Mouse (Mus musculus): ENCODE results near the gene Nkx1-2. TPM values are rescaled to one million over a fixed set of nuclear protein-coding genes. Genes with fewer than 3 reads are reported as not detected.

Gene Nkx1-2
- polyA plus RNA-seq, 1 experiment, result not detected

DNA sequence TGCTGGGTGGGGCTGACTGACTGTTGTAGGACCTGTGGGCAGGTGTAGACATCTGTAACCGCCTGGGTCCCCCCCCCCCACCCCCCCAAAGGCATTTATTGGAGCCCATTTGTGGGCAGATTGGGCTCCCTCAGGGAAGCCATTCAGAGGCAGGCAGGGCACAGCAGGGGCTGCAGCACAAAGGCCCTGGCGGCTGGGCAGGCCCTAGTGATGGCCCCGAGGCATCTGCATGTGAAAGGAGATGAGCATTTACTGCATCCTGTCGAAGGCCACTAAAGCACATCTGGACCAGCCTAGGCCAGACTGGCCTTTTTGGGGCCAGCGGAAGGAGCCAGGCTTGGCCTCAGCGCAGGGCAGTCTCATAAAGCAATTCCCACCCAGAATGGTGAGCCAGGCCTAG lies 17.0 kb upstream of the Nkx1-2 start:
- TF ChIP-seq MYOD1 (IDR thresholded peaks at IDR 0.05; ENCODE audit: control insufficient read depth in 1 of 3, insufficient read length in 2 of 3, low read depth in 2 of 3), result no peak
- TF ChIP-seq TCF12 (IDR thresholded peaks at IDR 0.05; ENCODE audit: insufficient read depth, poor library complexity, severe bottlenecking), result no peak
- no peak for TF ChIP-seq USF1 (IDR thresholded peaks at IDR 0.05; ENCODE audit: low read depth)
- no peak for TF ChIP-seq MAX (IDR thresholded peaks at IDR 0.05; ENCODE audit: low read depth)
- TF ChIP-seq MYOG (IDR thresholded peaks at IDR 0.05; ENCODE audit: control insufficient read depth in 1 of 3, insufficient read depth in 1 of 3, insufficient read length in 2 of 3, low read depth in 2 of 3), result no peak
- TF ChIP-seq REST (IDR thresholded peaks at IDR 0.05; ENCODE audit: insufficient read depth, insufficient read length), result no peak
- Histone ChIP-seq H3K79me2 (ENCODE audit: control insufficient read depth, insufficient read depth) (no peaks in the 10 kb centered on the region), H3K4me3 (no peak overlapping the region), H3K36me3 (ENCODE audit: control insufficient read depth, insufficient read depth) (no peaks in the 10 kb centered on the region), H3K27me3 (ENCODE audit: control insufficient read depth, insufficient read depth, insufficient read length) (peaks cover 9% of the 10 kb centered on the region), H3ac (ENCODE audit: control insufficient read depth, insufficient read length) (no peak overlapping the region), H3K4me2 (ENCODE audit: low read depth) (no peak overlapping the region)

DNA sequence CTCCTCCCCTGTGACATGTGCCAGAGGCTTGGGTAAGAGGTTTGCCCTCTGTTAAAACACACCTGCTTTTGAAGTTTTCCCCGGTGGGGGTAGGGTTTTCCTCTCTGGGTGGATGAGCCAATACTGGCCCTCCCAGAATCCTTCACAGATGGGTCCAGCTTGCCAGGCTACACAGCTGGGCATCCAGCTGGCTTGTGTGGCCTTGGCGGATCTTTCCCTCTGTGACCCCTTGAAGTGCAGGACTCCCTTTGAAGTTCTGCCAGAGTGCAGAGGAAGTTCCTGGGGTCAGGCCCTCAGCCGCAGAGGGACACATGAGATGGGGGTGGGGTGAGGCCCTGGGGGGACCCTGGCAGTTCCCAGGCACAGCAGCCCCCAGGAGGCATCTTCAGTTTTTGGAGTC lies 15.9 kb upstream of the Nkx1-2 start:
- Histone ChIP-seq H3K36me3 (ENCODE audit: control insufficient read depth, insufficient read depth) (no peaks in the 10 kb centered on the region), H3K4me3 (no peak overlapping the region)
- TF ChIP-seq MYOD1 (IDR thresholded peaks at IDR 0.05; ENCODE audit: control insufficient read depth in 1 of 3, insufficient read length in 2 of 3, low read depth in 2 of 3), result no peak
- no peak for TF ChIP-seq E2F4 (IDR thresholded peaks at IDR 0.05; ENCODE audit: insufficient read depth)
- TF ChIP-seq POLR2A (IDR thresholded peaks at IDR 0.05; ENCODE audit: insufficient read length, low read depth), result no peak
- TF ChIP-seq REST (IDR thresholded peaks at IDR 0.05; ENCODE audit: insufficient read depth, insufficient read length), result no peak
- no peak for TF ChIP-seq TCF12 (IDR thresholded peaks at IDR 0.05; ENCODE audit: insufficient read depth, poor library complexity, severe bottlenecking)
- TF ChIP-seq MYOG (IDR thresholded peaks at IDR 0.05; ENCODE audit: control insufficient read depth in 1 of 3, insufficient read depth in 1 of 3, insufficient read length in 2 of 3, low read depth in 2 of 3), result no peak
- no peak for TF ChIP-seq SRF (IDR thresholded peaks at IDR 0.05; ENCODE audit: control insufficient read depth, insufficient read length, low read depth)
- TF ChIP-seq POLR2AphosphoS2 (IDR thresholded peaks at IDR 0.05; ENCODE audit: insufficient read length, low read depth), result no peak
- no peak for TF ChIP-seq USF1 (IDR thresholded peaks at IDR 0.05; ENCODE audit: low read depth)
- no peak for TF ChIP-seq TCF3 (IDR thresholded peaks at IDR 0.05; ENCODE audit: insufficient read length, low read depth)
- TF ChIP-seq MAX (IDR thresholded peaks at IDR 0.05; ENCODE audit: low read depth), result no peak
- TF ChIP-seq CEBPB (IDR thresholded peaks at IDR 0.05; ENCODE audit: insufficient read depth, poor library complexity, severe bottlenecking), result no peak

DNA sequence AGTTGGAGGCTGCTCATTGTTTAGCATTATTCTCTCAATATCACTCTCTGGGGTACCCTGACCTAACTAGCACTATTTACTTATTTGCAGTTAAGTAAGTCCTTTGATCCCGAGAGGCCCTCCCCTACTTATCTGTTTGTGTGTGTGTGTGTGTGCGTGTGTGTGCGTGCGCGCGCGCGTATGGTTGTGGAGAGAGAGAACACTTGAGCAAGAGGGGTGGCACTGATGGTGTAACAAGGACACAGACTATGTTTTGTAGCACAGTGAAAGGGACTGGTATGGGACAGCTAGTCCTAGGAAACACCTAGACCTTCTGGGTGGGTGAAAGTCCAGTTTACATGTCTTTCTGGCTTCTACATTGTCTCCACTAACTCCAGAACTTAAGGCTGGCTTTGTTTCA lies 12.1 kb upstream of the Nkx1-2 start:
- Histone ChIP-seq H3ac (ENCODE audit: control insufficient read depth, insufficient read length) (no peak overlapping the region), H3K4me3 (no peak overlapping the region), H3K36me3 (ENCODE audit: control insufficient read depth, insufficient read depth) (no peaks in the 10 kb centered on the region), H3K4me2 (ENCODE audit: low read depth) (no peak overlapping the region), H3K79me2 (ENCODE audit: control insufficient read depth, insufficient read depth) (no peaks in the 10 kb centered on the region), H3K27me3 (ENCODE audit: control insufficient read depth, insufficient read depth, insufficient read length) (no peaks in the 10 kb centered on the region)
- no peak for TF ChIP-seq USF1 (IDR thresholded peaks at IDR 0.05; ENCODE audit: low read depth)
- no peak for TF ChIP-seq MYOD1 (IDR thresholded peaks at IDR 0.05; ENCODE audit: control insufficient read depth in 1 of 3, insufficient read length in 2 of 3, low read depth in 2 of 3)
- TF ChIP-seq SRF (IDR thresholded peaks at IDR 0.05; ENCODE audit: control insufficient read depth, insufficient read length, low read depth), result no peak

More for the DNA sequence above, 15.9 kb upstream of the Nkx1-2 start:
- no peaks in the 10 kb centered on the region for H3K79me2 ChIP-seq (ENCODE audit: control insufficient read depth, insufficient read depth)
- H3K4me2 ChIP-seq (ENCODE audit: low read depth), result no peak overlapping the region
- H3ac ChIP-seq (ENCODE audit: control insufficient read depth, insufficient read length), result no peak overlapping the region
- peaks cover 4% of the 10 kb centered on the region for H3K27me3 ChIP-seq (ENCODE audit: control insufficient read depth, insufficient read depth, insufficient read length)

DNA sequence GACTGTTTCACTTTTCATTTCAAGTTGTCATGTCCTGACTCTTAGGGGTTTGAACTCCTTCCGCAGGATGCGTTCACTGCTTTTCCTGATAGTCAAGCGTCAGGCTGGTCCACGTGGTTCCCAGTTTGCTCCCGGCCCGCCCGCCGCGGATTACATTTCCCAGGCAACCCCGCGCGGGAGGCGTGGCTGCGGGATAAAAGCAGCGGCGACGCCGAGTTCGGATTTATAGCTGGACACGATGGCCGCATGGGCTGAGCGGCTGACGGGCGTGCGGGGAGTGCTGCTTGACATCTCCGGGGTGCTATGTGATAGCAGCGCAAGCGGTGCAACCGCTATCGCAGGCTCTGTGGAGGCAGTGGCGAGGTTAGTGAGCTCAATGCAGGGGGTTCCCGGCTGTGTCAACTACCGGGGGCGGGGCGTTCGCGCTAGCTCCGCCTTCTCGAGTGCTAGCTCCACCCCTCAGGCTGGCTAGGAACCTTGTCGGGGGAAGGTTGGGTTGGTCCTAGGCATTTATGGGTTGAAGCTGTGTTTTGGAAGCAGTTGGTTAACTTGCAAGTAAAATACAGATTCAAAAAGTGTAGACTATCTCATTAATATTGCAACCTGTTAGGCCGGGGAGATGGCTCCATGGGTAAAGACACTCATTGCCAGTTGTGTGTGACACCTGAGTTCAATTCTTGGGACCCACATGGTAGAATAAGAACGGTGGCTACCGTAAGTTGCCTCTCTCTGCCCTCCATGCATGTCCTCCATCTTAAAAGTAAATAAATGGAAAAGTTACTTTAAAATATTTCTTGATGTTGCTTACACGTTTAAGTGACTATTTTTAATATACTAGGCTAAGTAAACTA lies 11.3 kb upstream of the Nkx1-2 start, which contains the start of gene Lhpp:
TSS of gene Lhpp (plus strand) at position 171 of the 851 bp plus-strand sequence.
- peak within 1 kb of the TSS; percentile 7 for H3ac ChIP-seq (ENCODE audit: control insufficient read depth, insufficient read length)
- no peaks in the 10 kb centered on the region for H3K79me2 ChIP-seq (ENCODE audit: control insufficient read depth, insufficient read depth)
- H3K4me3 ChIP-seq, result no peak within 1 kb of the TSS
- TF ChIP-seq POLR2A (IDR thresholded peaks at IDR 0.05; ENCODE audit: insufficient read length, low read depth), result peak; percentile 85
- no peak for TF ChIP-seq MYOG (IDR thresholded peaks at IDR 0.05; ENCODE audit: control insufficient read depth in 1 of 3, insufficient read depth in 1 of 3, insufficient read length in 2 of 3, low read depth in 2 of 3)
- TF ChIP-seq MAX (IDR thresholded peaks at IDR 0.05; ENCODE audit: low read depth), result no peak
- TF ChIP-seq POLR2AphosphoS2 (IDR thresholded peaks at IDR 0.05; ENCODE audit: insufficient read length, low read depth), result peak; percentile 48
- no peaks in the 10 kb centered on the region for H3K36me3 ChIP-seq (ENCODE audit: control insufficient read depth, insufficient read depth)
- no peaks in the 10 kb centered on the region for H3K27me3 ChIP-seq (ENCODE audit: control insufficient read depth, insufficient read depth, insufficient read length)
- peak within 1 kb of the TSS; percentile 76 for H3K4me2 ChIP-seq (ENCODE audit: low read depth)

DNA sequence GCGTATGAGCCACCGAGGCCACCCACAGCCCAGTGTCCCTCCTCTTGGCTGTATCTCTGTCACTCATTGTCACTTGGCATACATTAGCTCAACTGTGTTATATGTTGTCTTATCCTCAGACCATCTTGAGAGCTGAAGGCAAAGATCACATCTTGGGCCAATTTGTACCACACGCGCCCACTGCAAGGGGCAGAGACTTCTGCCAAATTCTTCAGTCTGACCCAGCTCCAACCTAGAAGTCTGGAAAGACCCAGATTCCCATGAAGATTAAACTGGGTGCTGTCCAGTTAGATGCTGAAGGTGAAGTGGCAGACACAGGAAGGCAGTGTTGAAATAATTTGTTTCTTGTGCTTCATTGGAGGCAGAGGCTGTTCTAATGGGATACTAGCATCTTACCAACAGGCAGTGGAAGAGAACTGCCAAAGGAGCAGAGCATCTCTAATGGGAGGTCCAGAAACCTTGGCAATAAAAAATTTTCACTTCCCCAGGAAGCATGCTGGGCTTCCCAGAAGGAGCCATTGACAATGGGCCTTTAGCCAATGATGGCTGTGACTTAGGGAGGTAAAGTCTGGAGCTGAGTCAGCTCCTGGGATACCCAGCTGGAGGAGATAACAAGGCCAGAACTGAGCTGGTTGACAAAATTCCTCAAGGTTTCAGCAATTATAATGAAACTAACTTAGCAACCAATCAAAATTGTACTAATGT lies 9.0 kb upstream of the Nkx1-2 start:
- Histone ChIP-seq H3K4me2 (ENCODE audit: low read depth) (no peak overlapping the region), H3K27me3 (ENCODE audit: control insufficient read depth, insufficient read depth, insufficient read length) (peaks cover 16% of the 10 kb centered on the region), H3K79me2 (ENCODE audit: control insufficient read depth, insufficient read depth) (no peaks in the 10 kb centered on the region), H3ac (ENCODE audit: control insufficient read depth, insufficient read length) (no peak overlapping the region), H3K36me3 (ENCODE audit: control insufficient read depth, insufficient read depth) (no peaks in the 10 kb centered on the region), H3K4me3 (no peak overlapping the region)
- TF ChIP-seq TCF3 (IDR thresholded peaks at IDR 0.05; ENCODE audit: insufficient read length, low read depth) (no peak), MYOG (IDR thresholded peaks at IDR 0.05; ENCODE audit: control insufficient read depth in 1 of 3, insufficient read depth in 1 of 3, insufficient read length in 2 of 3, low read depth in 2 of 3) (no peak), SRF (IDR thresholded peaks at IDR 0.05; ENCODE audit: control insufficient read depth, insufficient read length, low read depth) (no peak), TCF12 (IDR thresholded peaks at IDR 0.05; ENCODE audit: insufficient read depth, poor library complexity, severe bottlenecking) (no peak), POLR2AphosphoS2 (IDR thresholded peaks at IDR 0.05; ENCODE audit: insufficient read length, low read depth) (no peak), E2F4 (IDR thresholded peaks at IDR 0.05; ENCODE audit: insufficient read depth) (no peak), POLR2A (IDR thresholded peaks at IDR 0.05; ENCODE audit: insufficient read length, low read depth) (no peak), MAX (IDR thresholded peaks at IDR 0.05; ENCODE audit: low read depth) (no peak), USF1 (IDR thresholded peaks at IDR 0.05; ENCODE audit: low read depth) (no peak), REST (IDR thresholded peaks at IDR 0.05; ENCODE audit: insufficient read depth, insufficient read length) (no peak), CEBPB (IDR thresholded peaks at IDR 0.05; ENCODE audit: insufficient read depth, poor library complexity, severe bottlenecking) (no peak), MYOD1 (IDR thresholded peaks at IDR 0.05; ENCODE audit: control insufficient read depth in 1 of 3, insufficient read length in 2 of 3, low read depth in 2 of 3) (no peak)
